Mouse (Mus musculus) left cerebral cortex, postnatal 25 days (tissue): Measurements from ENCODE around the gene Rab37. TPM values are rescaled to one million over a fixed set of nuclear protein-coding genes. Genes with fewer than 3 reads are reported as not detected.
A peak's percentile ranks its signal among the peaks of the same experiment; 100 is the strongest.

Experiments
- DNase-seq, 2 experiments: peaks; one replicate each; pipeline ENCODE4 v3.0.0; 2022; ENCODE audit warnings: low spot score in 2 of 2, mixed read lengths in 1 of 2
- intact Hi-C: fragments of 180-260 bp; cut with DNase I; formaldehyde crosslinking; loops from one replicate; pipeline ENCODE4 v1.15.1; 2025
- total RNA-seq, 2 experiments: library from RNA; stranded (reverse); gene quantifications; 2 replicates each; pipeline ENCODE4 v1.2.3; 2021

Rab37 gene
- total RNA-seq, 2 experiments from 2014 or later = 0.76 to 0.99 TPM

- DNase-seq = peak; percentile 58 to 68
These were observed 90.8 kb downstream of the Rab37 start for GRCm38 (mm10) chr11:115181913-115182638.

GRCm38 (mm10) chr11:115184973-115185372 lies 93.7 kb downstream of the Rab37 start:
- intact Hi-C loops = no loop called here
- DNase-seq = no peak

More at GRCm38 (mm10) chr11:115181913-115182638, 90.8 kb downstream of the Rab37 start:
- intact Hi-C loops = loop anchor here (2.0 kb wide), 1 partner anchor 101 kb away; no protein-coding TSS in a partner anchor

GRCm38 (mm10) chr11:115187224-115187639 lies 96.0 kb downstream of the Rab37 start, which contains the start of gene Tmem104:
TSS of gene Tmem104 (plus strand) at chr11:115187487.
- intact Hi-C loops = no loop called here
- peak; percentile 99 for DNase-seq

GRCm38 (mm10) chr11:115187693-115188092 lies 96.5 kb downstream of the Rab37 start, which contains the start of gene Nat9:
TSS of gene Nat9 (minus strand) at chr11:115187859.
- DNase-seq = no peak
- intact Hi-C loops = no loop called here

- intact Hi-C loops = no loop called here
- no peak for DNase-seq
These were observed 97.5 kb downstream of the Rab37 start for GRCm38 (mm10) chr11:115188539-115189231.

- DNase-seq = no peak
- intact Hi-C loops = no loop called here
These were observed 98.1 kb downstream of the Rab37 start for GRCm38 (mm10) chr11:115189304-115189703.

GRCm38 (mm10) chr11:115192180-115192579 lies 100.9 kb downstream of the Rab37 start:
- intact Hi-C loops = no loop called here
- no peak for DNase-seq

- intact Hi-C loops = no loop called here
- no peak for DNase-seq
These were observed 103.5 kb downstream of the Rab37 start for GRCm38 (mm10) chr11:115194693-115195092.

GRCm38 (mm10) chr11:115195933-115196332 lies 104.7 kb downstream of the Rab37 start:
- no peak for DNase-seq
- intact Hi-C loops = no loop called here

- intact Hi-C loops = no loop called here
- no peak for DNase-seq
These were observed 106.3 kb downstream of the Rab37 start for GRCm38 (mm10) chr11:115197558-115197957.

GRCm38 (mm10) chr11:115198932-115199384 lies 107.7 kb downstream of the Rab37 start:
- intact Hi-C loops = no loop called here
- DNase-seq = no peak

- DNase-seq = no peak
- intact Hi-C loops = loop anchor here (5.0 kb wide), 1 partner anchor 152 kb away; no protein-coding TSS in a partner anchor
These were observed 109.3 kb downstream of the Rab37 start for GRCm38 (mm10) chr11:115200520-115200919.

GRCm38 (mm10) chr11:115202316-115202715 lies 111.1 kb downstream of the Rab37 start:
- intact Hi-C loops = loop anchor here (1.0 to 5.0 kb wide), 3 partner anchors 30 to 150 kb away; no protein-coding TSS in a partner anchor
- peak; percentile 78 to 85 for DNase-seq

GRCm38 (mm10) chr11:115202756-115203155 lies 111.5 kb downstream of the Rab37 start:
- intact Hi-C loops = loop anchor here (1.0 to 5.0 kb wide), 3 partner anchors 30 to 150 kb away; no protein-coding TSS in a partner anchor
- DNase-seq = no peak

- intact Hi-C loops = no loop called here
- DNase-seq = no peak
These were observed 116.9 kb downstream of the Rab37 start for GRCm38 (mm10) chr11:115208126-115208525.

- DNase-seq = no peak
- intact Hi-C loops = no loop called here
These were observed 117.8 kb downstream of the Rab37 start for GRCm38 (mm10) chr11:115208776-115209732.

GRCm38 (mm10) chr11:115209958-115210357 lies 118.7 kb downstream of the Rab37 start:
- intact Hi-C loops = no loop called here
- no peak for DNase-seq
